Mouse (Mus musculus) ES-Bruce4 (cell line): ENCODE results near the gene Galk1.
A peak's percentile ranks its signal among the peaks of the same experiment; 100 is the strongest.

ENCODE experiments used
- CTCF ChIP-seq: IDR thresholded peaks from one replicate; pipeline ENCODE4 v1.8.1; 2011; ENCODE audit warnings: low read depth, low read length
- POLR2A ChIP-seq: IDR thresholded peaks from one replicate; pipeline ENCODE4 v1.8.1; 2011; ENCODE audit warnings: low read length; ENCODE audit not compliant: insufficient read depth

DNA sequence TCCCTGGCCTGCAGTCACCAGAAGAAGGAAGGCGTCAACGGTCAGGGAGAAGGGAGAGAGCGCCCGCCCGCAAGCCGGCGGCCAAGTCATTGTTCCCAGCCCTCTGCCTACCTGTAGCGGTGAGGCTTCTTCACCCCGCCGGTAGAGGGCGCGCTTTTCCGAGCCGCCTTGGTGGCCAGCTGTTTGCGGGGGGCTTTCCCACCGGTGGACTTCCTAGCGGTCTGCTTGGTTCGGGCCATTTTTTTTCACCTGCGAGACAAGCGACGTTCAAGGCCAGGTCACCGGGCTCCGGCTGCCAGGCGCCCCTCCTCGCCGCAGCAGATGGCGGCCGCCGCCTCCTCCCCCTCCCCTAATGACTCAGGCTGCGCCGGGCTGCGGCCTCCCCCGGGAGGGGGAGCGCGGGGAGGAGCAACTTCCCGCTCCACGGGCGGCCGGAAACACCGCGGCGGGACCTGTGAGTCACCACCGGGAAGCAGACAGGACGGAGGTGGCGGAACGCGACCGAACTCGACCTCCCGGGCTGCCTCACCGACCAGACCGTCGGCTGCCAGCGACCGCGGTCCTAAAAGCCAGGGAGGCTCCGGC lies 11.3 kb upstream of the Galk1 start:
- TF ChIP-seq CTCF (peak; percentile 59), POLR2A (no peak)
